Mouse (Mus musculus) E14TG2a.4 (cell line): ENCODE data around the gene Tst.

Experiments used
- CTCF ChIP-seq: conservative IDR thresholded peaks from 2 replicates; pipeline ENCODE4 v1.5.1; 2014; ENCODE audit warnings: low read length
- POU5F1 ChIP-seq: IDR thresholded peaks from 2 replicates; pipeline ENCODE4 v1.6.1; 2014; ENCODE audit warnings: low read length, borderline replicate concordance

DNA sequence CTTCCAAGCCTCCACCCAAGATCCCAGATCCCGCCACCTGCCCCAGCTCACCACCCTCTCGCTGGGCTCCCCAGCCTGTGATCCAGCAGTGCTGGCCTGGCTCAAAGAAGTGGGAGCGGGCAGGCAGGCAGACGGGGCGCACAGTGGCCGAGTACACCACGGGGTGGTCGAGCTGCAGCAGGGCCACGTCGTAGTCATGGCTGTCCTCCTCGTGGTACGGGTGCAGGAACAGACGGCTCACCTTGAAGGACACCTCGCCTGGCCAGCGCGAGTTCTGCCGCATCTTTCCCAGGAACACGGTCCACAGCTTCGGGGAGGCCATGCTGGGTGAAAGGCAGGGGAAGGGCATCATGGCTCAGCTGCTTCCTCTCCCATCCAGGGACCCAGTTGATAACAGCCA, 36.5 kb upstream of the Tst start:
- no peak for TF ChIP-seq CTCF
- TF ChIP-seq POU5F1 = no peak
